Mouse (Mus musculus): ENCODE results near the gene Slc39a13. TPM values are rescaled to one million over a fixed set of nuclear protein-coding genes. Genes with fewer than 3 reads are reported as not detected.
"Not testable (repeated sequence)": the region's sequence is repeated elsewhere in the genome, so short reads cannot be mapped to it uniquely, and the experiment has no call there.

Slc39a13 gene
- polyA plus RNA-seq, 1 experiment = 17.8 TPM

DNA sequence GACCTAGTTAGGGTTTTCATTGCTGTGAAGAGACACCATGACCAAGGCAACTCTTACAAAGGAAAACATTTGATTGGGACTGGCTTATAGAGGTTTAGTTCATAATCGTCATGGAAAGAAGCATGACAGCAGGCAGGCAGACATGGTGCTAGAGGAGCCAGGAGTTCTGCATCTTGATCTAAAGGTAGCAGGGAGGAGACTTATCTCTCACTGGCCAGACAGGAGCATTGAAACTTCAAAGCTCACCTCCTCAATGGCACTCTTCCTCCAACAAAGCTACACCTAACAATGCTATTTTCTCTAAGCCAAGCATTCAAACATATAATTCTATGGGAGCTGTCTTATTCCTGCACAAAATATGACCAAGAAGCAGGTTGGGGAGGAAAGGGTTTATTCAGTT, 43.7 kb downstream of the Slc39a13 start:
- H3K4me3 ChIP-seq (ENCODE audit: low read depth, low read length) = no peak overlapping the region
- WGBS = 83% methylated on average over 1 of the region's 1 CpGs
- no peaks in the 10 kb centered on the region for H3K36me3 ChIP-seq (ENCODE audit: control insufficient read depth, insufficient read depth, low read length)
- H3K4me1 ChIP-seq (ENCODE audit: control insufficient read depth, insufficient read depth, insufficient read length, low read length) = no peaks in the 10 kb centered on the region; the same call in 1 of the 2 replicates
- H3K27ac ChIP-seq (ENCODE audit: insufficient read depth, low read depth, low read length) = no peak overlapping the region
- H3K27me3 ChIP-seq (ENCODE audit: control insufficient read depth, insufficient read depth, low read length) = no peaks in the 10 kb centered on the region
- TF ChIP-seq POLR2A (IDR thresholded peaks at IDR 0.05; ENCODE audit: low read depth, low read length) (no peak), CTCF (IDR thresholded peaks at IDR 0.05; ENCODE audit: extremely low read depth, insufficient read length, insufficient replicate concordance, low read depth, low read length) (no peak)

DNA sequence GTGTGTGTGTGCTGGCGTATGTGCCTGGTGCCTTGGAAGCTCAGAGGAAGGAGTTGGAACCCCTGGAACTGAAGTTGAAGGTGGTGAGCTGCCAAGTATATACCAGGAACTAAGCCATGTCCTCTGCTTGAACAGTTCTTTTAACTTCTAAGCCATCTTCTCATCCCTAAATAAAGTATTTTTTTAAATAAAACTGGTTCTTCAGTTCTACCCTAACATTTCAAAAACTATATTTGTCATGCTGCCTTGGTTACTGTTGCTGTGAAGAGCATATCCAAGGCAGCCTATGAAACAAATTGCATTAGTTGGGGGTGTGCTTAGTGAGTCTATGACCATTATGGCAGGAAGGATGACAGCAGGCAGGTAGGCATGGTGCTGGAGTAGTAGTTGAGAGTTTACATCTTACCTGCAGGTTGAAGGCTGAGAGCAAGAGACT, 45.1 kb downstream of the Slc39a13 start:
- Histone ChIP-seq H3K27me3 (ENCODE audit: control insufficient read depth, insufficient read depth, low read length) (no peaks in the 10 kb centered on the region), H3K27ac (ENCODE audit: insufficient read depth, low read depth, low read length) (no peak overlapping the region), H3K36me3 (ENCODE audit: control insufficient read depth, insufficient read depth, low read length) (peaks cover under 1% of the 10 kb centered on the region; the same call in 1 of the 2 replicates), H3K4me1 (ENCODE audit: control insufficient read depth, insufficient read depth, insufficient read length, low read length) (no peaks in the 10 kb centered on the region; the same call in 1 of the 2 replicates), H3K4me3 (ENCODE audit: low read depth, low read length) (no peak overlapping the region)
- TF ChIP-seq POLR2A (IDR thresholded peaks at IDR 0.05; ENCODE audit: low read depth, low read length) (no peak), CTCF (IDR thresholded peaks at IDR 0.05; ENCODE audit: extremely low read depth, insufficient read length, insufficient replicate concordance, low read depth, low read length) (no peak)
- 95% methylated on average over 1 of the region's 1 CpGs for WGBS

DNA sequence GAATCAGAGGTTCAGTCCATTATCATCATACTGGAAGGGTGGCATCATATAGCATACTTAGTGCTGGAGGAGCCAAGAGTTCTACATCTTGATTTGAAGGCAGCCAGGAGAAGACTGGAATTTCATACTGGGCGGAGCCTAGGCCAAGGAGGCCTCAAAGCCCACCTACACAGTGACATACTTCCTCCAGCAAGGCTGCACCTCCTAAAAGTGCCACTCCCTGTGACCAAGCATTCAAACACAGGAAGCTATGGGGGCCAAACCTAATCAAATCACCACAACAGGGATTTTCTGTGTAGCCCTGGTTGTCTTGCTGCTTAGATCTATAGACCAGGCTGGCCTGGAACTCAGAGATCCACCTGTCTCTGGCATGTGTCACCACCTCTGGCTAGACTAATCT, 46.3 kb downstream of the Slc39a13 start:
- H3K27ac ChIP-seq (ENCODE audit: insufficient read depth, low read depth, low read length) = no peak overlapping the region
- H3K27me3 ChIP-seq (ENCODE audit: control insufficient read depth, insufficient read depth, low read length) = no peaks in the 10 kb centered on the region
- 94% methylated on average over 1 of the region's 1 CpGs for WGBS
- no peak overlapping the region for H3K4me3 ChIP-seq (ENCODE audit: low read depth, low read length)
- peaks cover 7% of the 10 kb centered on the region for H3K36me3 ChIP-seq (ENCODE audit: control insufficient read depth, insufficient read depth, low read length)
- no peaks in the 10 kb centered on the region; the same call in 1 of the 2 replicates for H3K4me1 ChIP-seq (ENCODE audit: control insufficient read depth, insufficient read depth, insufficient read length, low read length)
- TF ChIP-seq CTCF (IDR thresholded peaks at IDR 0.05; ENCODE audit: extremely low read depth, insufficient read length, insufficient replicate concordance, low read depth, low read length) (no peak), POLR2A (IDR thresholded peaks at IDR 0.05; ENCODE audit: low read depth, low read length) (no peak)

DNA sequence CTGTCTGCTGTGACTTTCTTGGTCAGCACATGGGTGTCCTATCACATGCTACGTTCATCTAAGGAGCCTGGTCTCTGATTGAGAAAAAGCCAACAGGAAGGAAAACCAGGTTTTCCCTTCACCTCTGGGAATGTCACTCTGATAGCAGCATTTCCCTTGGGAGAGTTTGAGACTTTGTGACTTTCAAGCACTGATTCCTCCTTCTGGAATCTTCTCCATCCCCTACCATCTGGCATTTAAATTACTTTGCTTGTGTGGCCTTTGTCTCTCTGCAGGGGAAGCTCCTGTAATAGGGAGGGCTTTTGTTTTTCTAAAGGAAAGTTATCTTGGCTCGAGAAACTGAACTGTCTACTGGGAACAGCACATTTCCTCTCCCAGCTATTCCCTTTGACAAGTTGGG, 47.1 kb downstream of the Slc39a13 start:
- Histone ChIP-seq H3K4me3 (ENCODE audit: low read depth, low read length) (no peak overlapping the region), H3K4me1 (ENCODE audit: control insufficient read depth, insufficient read depth, insufficient read length, low read length) (no peaks in the 10 kb centered on the region; the same call in 1 of the 2 replicates), H3K27me3 (ENCODE audit: control insufficient read depth, insufficient read depth, low read length) (no peaks in the 10 kb centered on the region), H3K36me3 (ENCODE audit: control insufficient read depth, insufficient read depth, low read length) (peaks cover 11% of the 10 kb centered on the region), H3K27ac (ENCODE audit: insufficient read depth, low read depth, low read length) (no peak overlapping the region)
- no peak for TF ChIP-seq POLR2A (IDR thresholded peaks at IDR 0.05; ENCODE audit: low read depth, low read length)
- TF ChIP-seq CTCF (IDR thresholded peaks at IDR 0.05; ENCODE audit: extremely low read depth, insufficient read length, insufficient replicate concordance, low read depth, low read length) = no peak
- 73% methylated on average over 2 of the region's 2 CpGs for WGBS

DNA sequence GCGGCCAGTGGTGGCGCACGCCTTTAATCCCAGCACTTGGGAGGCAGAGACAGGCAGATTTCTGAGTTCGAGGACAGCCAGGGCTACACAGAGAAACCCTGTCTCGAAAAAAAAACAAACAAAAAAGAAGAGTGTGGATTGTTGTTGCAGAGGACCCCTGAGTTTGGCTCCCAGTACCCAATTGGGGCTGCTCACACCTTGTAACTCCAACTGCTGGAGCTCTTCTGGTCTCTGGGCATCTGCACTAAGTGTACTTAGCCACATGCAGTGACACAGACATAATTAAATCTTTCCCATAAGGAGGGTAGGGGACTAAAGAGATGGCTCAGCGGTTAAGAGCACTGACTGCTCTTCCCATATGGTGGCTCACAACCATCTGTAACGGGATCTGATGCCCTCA, 48.0 kb downstream of the Slc39a13 start:
- not testable (repeated sequence) for H3K27ac ChIP-seq (ENCODE audit: insufficient read depth, low read depth, low read length); H3K27me3 ChIP-seq (ENCODE audit: control insufficient read depth, insufficient read depth, low read length); H3K4me3 ChIP-seq (ENCODE audit: low read depth, low read length); H3K4me1 ChIP-seq (ENCODE audit: control insufficient read depth, insufficient read depth, insufficient read length, low read length)
- WGBS = 98% methylated on average over 7 of the region's 7 CpGs
- H3K36me3 ChIP-seq (ENCODE audit: control insufficient read depth, insufficient read depth, low read length) = peaks cover 16% of the 10 kb centered on the region

DNA sequence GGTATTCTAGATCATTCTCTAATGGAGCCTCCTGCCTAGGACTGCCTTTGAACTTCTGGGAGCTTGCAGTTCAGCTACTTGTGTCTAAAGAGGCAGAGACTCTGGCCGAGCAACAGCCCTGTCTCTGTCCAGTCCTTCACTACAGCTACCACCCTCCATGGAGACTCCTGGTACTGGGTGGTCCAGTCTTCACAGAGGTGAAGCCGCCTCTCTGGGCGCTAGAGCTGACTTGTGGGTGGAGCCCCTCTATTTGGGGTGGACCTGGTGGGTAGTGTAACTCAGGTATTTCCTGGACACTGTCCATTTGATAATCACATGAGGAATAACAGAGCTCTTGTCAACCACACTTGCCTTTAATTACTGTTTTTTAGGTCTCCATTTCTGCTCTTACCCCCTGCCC, 50.3 kb downstream of the Slc39a13 start:
- TF ChIP-seq POLR2A (IDR thresholded peaks at IDR 0.05; ENCODE audit: low read depth, low read length) = no peak
- TF ChIP-seq CTCF (IDR thresholded peaks at IDR 0.05; ENCODE audit: extremely low read depth, insufficient read length, insufficient replicate concordance, low read depth, low read length) = no peak
- H3K27me3 ChIP-seq (ENCODE audit: control insufficient read depth, insufficient read depth, low read length) = no peaks in the 10 kb centered on the region
- no peak overlapping the region for H3K4me3 ChIP-seq (ENCODE audit: low read depth, low read length)
- 92% methylated on average over 3 of the region's 3 CpGs for WGBS
- no peak overlapping the region for H3K27ac ChIP-seq (ENCODE audit: insufficient read depth, low read depth, low read length)
- peaks cover 24% of the 10 kb centered on the region for H3K36me3 ChIP-seq (ENCODE audit: control insufficient read depth, insufficient read depth, low read length)
- H3K4me1 ChIP-seq (ENCODE audit: control insufficient read depth, insufficient read depth, insufficient read length, low read length) = no peaks in the 10 kb centered on the region

DNA sequence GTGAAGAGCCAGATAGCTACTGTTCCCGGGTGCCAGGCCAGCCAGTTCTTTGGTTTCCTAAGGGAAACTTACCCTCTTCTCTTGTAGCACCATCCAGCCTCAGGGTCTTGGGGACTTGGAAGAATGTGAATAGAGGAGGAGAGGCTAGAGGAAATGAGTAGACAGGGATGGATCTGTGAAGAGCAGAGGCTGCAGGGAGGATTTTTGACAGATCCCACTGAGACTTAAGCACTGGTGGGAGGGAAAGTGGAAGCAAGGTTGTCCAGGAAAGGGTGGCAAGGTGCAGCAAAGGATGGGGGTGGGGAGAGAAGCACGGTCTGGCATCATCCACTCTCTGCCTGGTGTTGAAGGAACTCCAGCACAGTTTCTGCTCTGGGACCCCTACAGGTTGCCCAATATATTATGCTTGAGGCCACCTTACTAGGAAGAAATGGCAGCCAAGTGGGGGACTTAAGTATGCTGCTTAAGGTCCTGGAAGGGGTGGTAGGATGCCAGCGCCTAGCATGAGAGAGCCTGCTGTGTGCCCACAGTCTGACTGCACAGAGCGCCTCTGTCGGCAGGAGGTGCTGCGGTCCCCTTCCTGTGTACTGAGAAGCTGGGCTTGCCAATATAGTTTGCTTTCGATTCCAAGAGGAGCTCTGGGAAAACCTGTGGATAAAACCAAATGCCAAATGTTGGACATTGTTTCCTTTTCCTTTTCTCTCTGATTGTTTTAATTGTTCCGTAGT, 52.0 kb downstream of the Slc39a13 start:
- TF ChIP-seq POLR2A (IDR thresholded peaks at IDR 0.05; ENCODE audit: low read depth, low read length) (no peak), CTCF (IDR thresholded peaks at IDR 0.05; ENCODE audit: extremely low read depth, insufficient read length, insufficient replicate concordance, low read depth, low read length) (no peak)
- H3K4me1 ChIP-seq (ENCODE audit: control insufficient read depth, insufficient read depth, insufficient read length, low read length) = no peaks in the 10 kb centered on the region
- peaks cover 40% of the 10 kb centered on the region for H3K36me3 ChIP-seq (ENCODE audit: control insufficient read depth, insufficient read depth, low read length)
- no peak overlapping the region for H3K27ac ChIP-seq (ENCODE audit: insufficient read depth, low read depth, low read length)
- no peaks in the 10 kb centered on the region for H3K27me3 ChIP-seq (ENCODE audit: control insufficient read depth, insufficient read depth, low read length)
- no peak overlapping the region for H3K4me3 ChIP-seq (ENCODE audit: low read depth, low read length)
- WGBS = 84% methylated on average over 8 of the region's 8 CpGs

All from small intestine, adult 2 months (tissue).